Mouse (Mus musculus) embryonic facial prominence, embryonic 14.5 days (tissue): ENCODE measurements around the gene Cd164. TPM values are rescaled to one million over a fixed set of nuclear protein-coding genes. Genes with fewer than 3 reads are reported as not detected.

Experiments
- ATAC-seq: fragments of 200-750 bp; cut with Nextera tagmentation; 2 replicates; pipeline ENCODE4 v1.8.0; 2017; ENCODE audit warnings: low read depth, moderate number of reproducible peaks, moderate TSS enrichment
- DNase-seq: peaks from one replicate; pipeline ENCODE4 v3.0.0-alpha.2; 2015; ENCODE audit warnings: low spot score
- H3K27ac ChIP-seq: fragments of 300-500 bp; sonication (generic); replicated peaks from 2 replicates; pipeline ENCODE4 v1.5.1; 2014; ENCODE audit warnings: low read depth, mild to moderate bottlenecking, low read length, moderate library complexity
- H3K27me3 ChIP-seq: fragments of 300-500 bp; sonication (generic); replicated peaks from 2 replicates; pipeline ENCODE4 v1.6.1; 2014; ENCODE audit warnings: low read length; ENCODE audit not compliant: control insufficient read depth, insufficient read depth
- H3K36me3 ChIP-seq: fragments of 300-500 bp; sonication (generic); 2 replicates; pipeline ENCODE4 v1.6.1; 2014; ENCODE audit warnings: low read length, mixed read lengths; ENCODE audit not compliant: control insufficient read depth, insufficient read depth
- H3K4me1 ChIP-seq: fragments of 300-500 bp; sonication (generic); 2 replicates; pipeline ENCODE4 v1.6.1; 2014; ENCODE audit warnings: antibody characterized with exemption, low read length; ENCODE audit not compliant: control insufficient read depth, insufficient read depth
- H3K4me2 ChIP-seq: fragments of 300-500 bp; sonication (generic); 2 replicates; pipeline ENCODE4 v1.6.1; 2014; ENCODE audit warnings: low read depth, mild to moderate bottlenecking, low read length, moderate library complexity, mixed read lengths
- H3K4me3 ChIP-seq: fragments of 300-500 bp; sonication (generic); 2 replicates; pipeline ENCODE4 v1.5.1; 2014; ENCODE audit warnings: low read depth, mild to moderate bottlenecking, low read length
- H3K9ac ChIP-seq: fragments of 300-500 bp; sonication (generic); 2 replicates; pipeline ENCODE4 v1.6.1; 2014; ENCODE audit warnings: low read depth, mild to moderate bottlenecking, low read length, moderate library complexity, mixed read lengths
- H3K9me3 ChIP-seq: fragments of 300-500 bp; sonication (generic); 2 replicates; pipeline ENCODE4 v1.6.1; 2016; ENCODE audit warnings: low read length; ENCODE audit not compliant: control insufficient read depth
- WGBS: fragments of 180-500 bp; shearing (Covaris S2); extraction: QIAGEN DNeasy Blood & Tissue Kit; methylation state at CpG from one replicate; pipeline ENCODE4 v1.1.7; 2014; 5-methylcytosine and 5-hydroxymethylcytosine counted together
- polyA plus RNA-seq: library from polyadenylated mRNA; unstranded; fragments of >200 nt; fragmentation: Nextera tagmentation; extraction: Ambion mirVana; gene quantifications from 2 replicates; pipeline ENCODE4 v1.2.1, GENCODE M21; 2014

Gene Cd164
- polyA plus RNA-seq, 1 experiment from 2014 or later, result 230 TPM

DNA sequence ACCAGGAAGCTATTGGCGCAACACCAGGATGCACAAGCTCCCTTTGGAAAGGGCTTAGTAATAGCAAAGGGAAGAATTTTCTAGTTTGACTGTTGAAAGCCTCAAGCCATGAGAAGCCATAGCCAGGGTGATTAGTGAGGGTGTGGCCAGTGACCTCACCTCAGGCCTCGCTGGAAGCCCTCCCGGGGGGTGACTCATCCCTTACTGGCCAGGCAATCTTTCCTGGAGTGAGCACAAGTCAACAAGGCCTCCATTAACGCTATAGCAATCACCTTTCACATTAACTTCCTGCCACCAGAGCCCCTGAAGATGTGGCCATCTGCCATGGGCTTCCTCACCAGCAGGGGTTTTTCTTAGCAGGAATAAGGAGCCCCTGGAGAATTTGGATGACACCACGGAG, 45.9 kb downstream of the Cd164 start:
- Histone ChIP-seq H3K4me3 (no peak overlapping the region), H3K4me2 (no peak overlapping the region), H3K9ac (no peak overlapping the region), H3K36me3 (no peaks in the 10 kb centered on the region), H3K9me3 (peaks cover 7% of the 10 kb centered on the region; the same call in 1 of the 2 replicates), H3K27me3 (no peaks in the 10 kb centered on the region), H3K27ac (no peak overlapping the region), H3K4me1 (no peaks in the 10 kb centered on the region)
- DNase-seq (no peak), ATAC-seq (no peak)
- 32% methylated on average over 5 of the region's 5 CpGs for WGBS

DNA sequence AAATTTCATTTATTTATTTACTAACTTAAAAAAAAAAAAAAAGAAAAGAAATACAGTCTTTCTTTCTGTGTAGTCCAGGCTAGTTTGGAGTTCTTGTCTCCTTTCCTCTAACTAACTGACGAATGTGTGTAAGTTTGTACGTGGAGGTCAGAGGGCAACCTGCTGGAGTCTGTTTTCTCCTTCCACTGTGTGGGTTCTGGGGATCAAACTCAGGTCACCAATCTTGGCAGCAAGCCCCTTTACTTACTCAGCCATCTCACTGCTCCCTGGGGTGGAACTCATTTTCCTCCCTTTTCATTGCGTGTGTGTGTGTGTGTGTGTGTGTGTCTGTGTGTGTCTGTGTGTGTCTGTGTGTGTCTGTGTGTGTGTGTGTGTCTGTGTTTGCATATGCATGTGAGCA, 49.1 kb downstream of the Cd164 start:
- DNase-seq (no peak), ATAC-seq (no peak)

DNA sequence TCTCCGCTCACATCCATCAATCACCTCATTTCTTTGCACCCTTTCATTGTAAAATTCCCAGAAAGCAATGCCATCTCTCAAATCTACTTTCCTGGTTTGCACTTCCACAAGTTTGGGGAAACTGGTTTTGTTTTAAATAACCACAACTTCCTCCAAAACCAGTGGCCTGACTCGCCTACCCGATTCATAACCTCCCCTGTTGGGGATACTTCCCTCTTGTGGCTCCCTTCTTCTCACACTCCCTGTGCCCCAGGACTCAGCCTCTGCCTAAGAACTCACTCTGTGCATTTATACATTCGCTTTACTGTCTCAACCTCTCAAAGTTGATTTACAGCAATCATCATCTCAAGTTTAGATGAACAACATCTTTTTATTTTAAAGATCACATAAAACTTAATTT, 51.9 kb downstream of the Cd164 start:
- DNase-seq, result no peak
- WGBS, result 81% methylated on average over 4 of the region's 4 CpGs
- no peak for ATAC-seq

More for the DNA sequence above, 49.1 kb downstream of the Cd164 start:
- 16% methylated on average over 3 of the region's 3 CpGs for WGBS
- Histone ChIP-seq H3K27me3 (no peaks in the 10 kb centered on the region), H3K4me2 (no peak overlapping the region), H3K27ac (no peak overlapping the region), H3K4me1 (peaks cover 9% of the 10 kb centered on the region; the same call in 1 of the 2 replicates), H3K9me3 (no peaks in the 10 kb centered on the region), H3K9ac (no peak overlapping the region), H3K36me3 (no peaks in the 10 kb centered on the region), H3K4me3 (no peak overlapping the region)

DNA sequence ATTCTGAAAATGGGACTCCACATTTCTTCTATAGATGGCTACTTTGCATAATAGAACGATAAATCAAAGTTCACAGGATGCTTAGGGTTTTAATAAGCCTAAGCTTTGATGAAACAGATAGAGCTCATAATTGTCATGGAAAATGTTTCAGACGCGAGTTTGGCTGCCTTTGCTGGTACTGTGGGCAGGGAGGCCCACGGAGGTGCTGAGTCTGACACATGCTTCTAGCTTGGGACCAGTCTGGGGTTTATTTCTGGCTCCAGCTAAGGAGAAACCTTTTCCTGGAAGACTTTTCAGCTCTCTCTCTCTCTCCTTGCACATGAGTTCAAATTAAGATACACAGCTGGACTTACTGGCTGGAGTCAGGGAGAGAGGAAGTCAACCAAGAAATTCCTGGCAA, 53.1 kb downstream of the Cd164 start:
- Histone ChIP-seq H3K27me3 (no peaks in the 10 kb centered on the region), H3K36me3 (no peaks in the 10 kb centered on the region), H3K9me3 (no peaks in the 10 kb centered on the region), H3K27ac (no peak overlapping the region), H3K4me1 (peaks cover 11% of the 10 kb centered on the region; the same call in 1 of the 2 replicates), H3K4me3 (no peak overlapping the region), H3K4me2 (no peak overlapping the region), H3K9ac (no peak overlapping the region)
- ATAC-seq (no peak), DNase-seq (no peak)
- WGBS, result 76% methylated on average over 4 of the region's 4 CpGs

More for the DNA sequence above, 51.9 kb downstream of the Cd164 start:
- no peaks in the 10 kb centered on the region for H3K36me3 ChIP-seq
- no peak overlapping the region for H3K27ac ChIP-seq
- no peak overlapping the region for H3K4me2 ChIP-seq
- peaks cover 11% of the 10 kb centered on the region; the same call in 1 of the 2 replicates for H3K4me1 ChIP-seq
- H3K4me3 ChIP-seq, result no peak overlapping the region
- H3K9ac ChIP-seq, result no peak overlapping the region
- no peaks in the 10 kb centered on the region for H3K27me3 ChIP-seq
- H3K9me3 ChIP-seq, result no peaks in the 10 kb centered on the region

DNA sequence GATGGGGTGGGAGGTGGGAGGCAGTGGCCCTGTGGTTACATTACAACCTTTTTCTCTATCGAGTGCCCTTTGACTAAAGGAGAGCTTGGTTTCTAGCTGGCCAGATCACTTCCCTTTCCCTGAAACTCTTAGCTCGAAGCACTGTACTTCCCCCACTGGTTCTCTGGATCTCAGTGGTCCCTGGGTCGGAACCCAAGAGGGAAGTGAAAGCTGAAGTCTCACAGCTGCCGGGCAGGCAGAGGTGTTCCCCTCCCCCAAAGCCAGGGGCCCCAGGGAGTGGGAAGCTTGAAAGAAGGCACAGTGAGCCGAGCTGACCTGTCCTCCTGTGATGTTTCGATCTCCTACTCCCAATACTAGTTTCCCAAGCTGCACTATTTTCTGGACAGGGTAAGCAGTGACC, 54.0 kb downstream of the Cd164 start:
- Histone ChIP-seq H3K36me3 (no peaks in the 10 kb centered on the region), H3K9me3 (no peaks in the 10 kb centered on the region), H3K27me3 (no peaks in the 10 kb centered on the region), H3K4me2 (no peak overlapping the region), H3K4me3 (no peak overlapping the region), H3K4me1 (peaks cover 11% of the 10 kb centered on the region; the same call in 1 of the 2 replicates), H3K9ac (no peak overlapping the region), H3K27ac (no peak overlapping the region)
- ATAC-seq (no peak), DNase-seq (no peak)
- WGBS, result 17% methylated on average over 6 of the region's 6 CpGs

DNA sequence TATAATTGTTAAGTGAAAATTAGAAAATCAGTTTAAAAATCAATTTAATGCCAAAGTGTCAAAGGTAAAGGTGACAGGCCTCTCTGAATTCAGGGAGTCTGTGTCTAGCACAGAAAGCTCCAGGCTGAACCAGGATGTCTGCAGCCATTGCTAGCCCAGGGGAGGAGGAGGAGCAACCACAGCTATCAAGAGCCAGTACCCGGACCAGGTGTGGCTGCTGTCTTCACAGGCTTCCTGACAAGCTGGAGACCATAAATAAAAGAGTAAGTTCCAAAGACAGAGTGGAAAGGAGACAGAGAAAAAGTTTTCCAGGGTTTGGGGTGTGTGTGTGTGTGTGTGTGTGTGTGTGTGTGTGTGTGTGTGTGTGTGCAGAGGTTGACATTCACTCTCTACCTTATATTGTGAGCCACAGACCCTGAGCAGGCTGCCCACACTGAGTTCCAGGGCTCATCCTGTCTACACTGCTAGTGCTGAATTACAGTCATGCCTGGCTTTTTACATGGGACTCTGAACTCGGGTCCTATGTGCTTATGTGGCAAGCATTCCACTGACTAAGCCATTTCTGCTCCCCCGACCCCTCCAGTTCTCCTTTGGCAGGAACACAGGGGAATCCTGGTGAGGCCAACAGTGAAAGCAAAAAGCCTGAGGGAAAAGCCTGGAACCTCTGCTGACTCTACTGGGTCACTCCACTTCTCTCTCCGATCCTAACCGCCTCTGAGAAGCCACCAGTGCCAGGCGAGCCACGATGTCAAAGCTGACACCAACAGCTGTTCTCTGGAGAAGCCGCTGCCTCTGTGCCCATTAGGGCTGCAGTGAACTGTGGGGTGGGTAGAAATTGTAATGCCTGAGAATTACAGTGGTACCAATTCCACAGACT, 56.5 kb downstream of the Cd164 start:
- ATAC-seq, result no peak
- Histone ChIP-seq H3K27me3 (no peaks in the 10 kb centered on the region), H3K27ac (no peak overlapping the region), H3K9me3 (no peaks in the 10 kb centered on the region), H3K9ac (no peak overlapping the region), H3K4me2 (no peak overlapping the region), H3K36me3 (no peaks in the 10 kb centered on the region), H3K4me3 (no peak overlapping the region), H3K4me1 (peaks cover 11% of the 10 kb centered on the region; the same call in 1 of the 2 replicates)
- WGBS, result 52% methylated on average over 8 of the region's 8 CpGs
- DNase-seq, result peak; percentile 31

DNA sequence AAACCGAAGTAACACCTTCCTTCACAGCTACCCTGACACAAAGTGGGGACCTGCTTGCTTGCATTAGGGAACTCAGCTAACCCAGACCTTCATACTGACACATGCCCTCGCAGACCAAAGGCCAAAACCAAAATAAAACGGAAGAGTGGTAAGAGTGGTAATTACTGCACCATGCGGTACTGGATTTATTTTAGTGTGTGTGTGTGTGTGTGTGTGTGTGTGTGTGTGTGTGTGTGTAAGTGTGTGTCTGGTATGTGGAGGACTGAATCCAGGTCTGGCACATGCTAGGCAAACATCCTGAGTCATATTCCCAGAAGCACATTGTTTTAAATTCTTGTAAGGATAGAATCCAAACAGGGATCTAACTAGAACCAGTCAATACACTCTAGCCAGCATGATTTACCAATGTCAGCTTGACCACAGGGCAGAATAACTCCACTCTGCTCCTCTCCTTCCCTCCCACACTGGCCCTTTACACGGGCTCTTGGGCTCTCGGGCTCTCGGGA, 57.2 kb downstream of the Cd164 start:
- peaks cover 11% of the 10 kb centered on the region; the same call in 1 of the 2 replicates for H3K4me1 ChIP-seq
- ATAC-seq, result no peak
- WGBS, result 71% methylated on average over 7 of the region's 7 CpGs
- H3K36me3 ChIP-seq, result no peaks in the 10 kb centered on the region
- H3K9ac ChIP-seq, result no peak overlapping the region
- H3K27me3 ChIP-seq, result no peaks in the 10 kb centered on the region
- H3K9me3 ChIP-seq, result no peaks in the 10 kb centered on the region
- peak; percentile 16 for DNase-seq
- no peak overlapping the region for H3K4me3 ChIP-seq
- H3K4me2 ChIP-seq, result no peak overlapping the region
- H3K27ac ChIP-seq, result no peak overlapping the region

DNA sequence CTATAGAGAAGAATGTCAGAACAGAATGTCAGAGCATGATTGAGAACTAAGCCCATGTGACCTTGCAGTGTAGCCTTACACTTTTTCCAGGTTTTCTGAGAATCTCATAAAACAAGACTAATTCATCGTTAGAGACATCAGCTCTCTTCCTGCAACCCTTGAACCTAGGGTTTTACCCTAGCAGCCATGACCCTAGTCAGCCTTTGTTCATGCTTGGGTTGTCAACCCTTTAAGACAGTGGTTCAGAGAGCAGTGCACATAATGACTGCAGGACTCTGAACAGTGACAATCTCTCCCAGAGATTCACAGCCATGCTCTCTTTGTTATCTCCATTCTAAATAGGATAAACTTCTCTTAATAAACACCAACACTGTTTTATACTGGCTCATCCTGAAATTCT, 59.3 kb downstream of the Cd164 start:
- Histone ChIP-seq H3K36me3 (no peaks in the 10 kb centered on the region), H3K9ac (no peak overlapping the region), H3K27me3 (no peaks in the 10 kb centered on the region), H3K4me1 (peaks cover 7% of the 10 kb centered on the region), H3K27ac (no peak overlapping the region), H3K4me3 (no peak overlapping the region), H3K4me2 (no peak overlapping the region), H3K9me3 (no peaks in the 10 kb centered on the region)
- ATAC-seq (no peak), DNase-seq (no peak)
- WGBS, result 74% methylated on average over 1 of the region's 1 CpGs
